In the genomic region with DNA sequence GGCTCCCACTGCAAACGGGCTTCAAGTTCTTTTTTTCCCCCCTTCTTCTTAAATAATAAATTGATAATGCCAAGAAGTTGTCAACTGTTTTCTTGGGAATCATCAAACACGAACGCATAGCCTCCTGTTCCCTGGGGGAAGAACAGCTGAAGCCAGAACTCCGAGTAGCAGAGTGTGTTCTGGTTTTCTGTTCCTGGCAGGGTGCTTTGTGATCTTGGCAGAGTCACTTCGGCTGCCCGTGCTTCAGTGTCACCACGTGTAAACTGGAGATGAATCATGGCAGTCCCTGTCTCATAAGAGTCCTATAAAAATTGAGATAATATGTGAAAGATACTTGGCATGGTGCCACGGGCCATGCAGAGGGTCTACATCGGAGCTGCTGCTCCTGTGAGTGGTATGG, we compare ENCODE assay signal across 16 mouse cellular contexts.
A peak's percentile ranks its signal among the peaks of the same experiment; 100 is the strongest.
DNase-seq lines count a peak whose midpoint lies in the region; ATAC-seq and TF ChIP-seq lines count a peak whose summit lies in the region.
"Had no signal": no experiment of that assay in that cellular context is flagged by ENCODE, and none has a peak within 500 bp of the region (broad histone marks: within the 10 kb centered on the region; RNA-seq: fewer than 3 reads in every experiment).

No protein-coding gene starts in this region.

- no peaks in the 10 kb centered on the region for H3K36me3 ChIP-seq in kidney, adult 2 months (ENCODE audit: control insufficient read depth, insufficient read depth, low read length)
- H3K36me3 ChIP-seq: heart, embryonic 13.5 days; hindbrain, embryonic 13.5 days; limb, embryonic 12.5 days; lung, embryonic 15.5 days; midbrain, embryonic 12.5 days had no signal

- no peaks in the 10 kb centered on the region; the same call in 1 of the 2 replicates for H3K27me3 ChIP-seq in kidney, adult 2 months (replicated peaks; ENCODE audit: control insufficient read depth, insufficient read depth, low read length)
- H3K27me3 ChIP-seq: heart, embryonic 13.5 days; hindbrain, embryonic 13.5 days; limb, embryonic 12.5 days; lung, embryonic 15.5 days; midbrain, embryonic 12.5 days had no signal

- WGBS in kidney, adult 2 months: 50% methylated on average over 9 of the region's 9 CpGs

- H3K4me3 ChIP-seq in kidney, adult 2 months (ENCODE audit: insufficient read depth, low read depth, low read length): no peak overlapping the region
- H3K4me3 ChIP-seq: heart, embryonic 13.5 days; hindbrain, embryonic 13.5 days; limb, embryonic 12.5 days; lung, embryonic 15.5 days; midbrain, embryonic 12.5 days had no signal

- TF ChIP-seq CTCF in brain, embryonic 14.5 days (IDR thresholded peaks at IDR 0.05; ENCODE audit: borderline replicate concordance, extremely low read depth, insufficient read depth, insufficient read length): no peak
- no peak for TF ChIP-seq CTCF in kidney, adult 2 months (conservative IDR thresholded peaks at IDR 0.05; ENCODE audit: insufficient read depth, insufficient read length, low read depth, low read length)

- no peak for ATAC-seq in cerebellum, adult (ENCODE audit: insufficient number of reproducible peaks, low FRiP score, low TSS enrichment)

- TF ChIP-seq POLR2A in brain, embryonic 14.5 days (IDR thresholded peaks at IDR 0.05; ENCODE audit: borderline replicate concordance, extremely low read depth, insufficient read depth, insufficient read length, poor library complexity, severe bottlenecking): no peak
- no peak for TF ChIP-seq POLR2A in kidney, adult 2 months (IDR thresholded peaks at IDR 0.05; ENCODE audit: low read depth, low read length)

- peak; percentile 43 to 61 for DNase-seq in cerebellum, postnatal 10 days
- peak; percentile 13 for DNase-seq in heart, postnatal 4 days
- no peak for DNase-seq in heart, adult 9 months (ENCODE audit: low spot score in 2 of 2)
- DNase-seq in brain, embryonic 14.5 days (ENCODE audit: low read depth): peak; percentile 76
- DNase-seq in layer of hippocampus, adult 8-10 months (ENCODE audit: low spot score in 2 of 2): peak; percentile 71 to 75
- no peak for DNase-seq in liver
- DNase-seq in kidney, adult 2 months: no peak
- DNase-seq: B cell, adult 2 months; kidney, adult 18-20 months; kidney, postnatal 4 days had no signal

- no peaks in the 10 kb centered on the region for H3K4me1 ChIP-seq in kidney, adult 2 months (ENCODE audit: control insufficient read depth, insufficient read depth, low read length)
- H3K4me1 ChIP-seq: hindbrain, embryonic 13.5 days; midbrain, embryonic 12.5 days had no signal

- H3K27ac ChIP-seq in kidney, adult 2 months (ENCODE audit: insufficient read depth, low read depth, low read length): no peak overlapping the region
- H3K27ac ChIP-seq: heart, embryonic 13.5 days; hindbrain, embryonic 13.5 days; limb, embryonic 12.5 days; lung, embryonic 15.5 days; midbrain, embryonic 12.5 days had no signal

Comparison
In these comparisons a context has a peak if more than half of its experiments do, and no peak if none do; other contexts are left out.
1. DNase-seq: peak in cerebellum, postnatal 10 days (2 of 2), heart, postnatal 4 days (single experiment), brain, embryonic 14.5 days (single experiment) and layer of hippocampus, adult 8-10 months (2 of 2); none in heart, adult 9 months (0 of 2), liver (single experiment) and kidney, adult 2 months (single experiment).